Mouse (Mus musculus) hematopoietic stem cell, adult 5-6 weeks (primary cell): ENCODE results near the gene Arsb. TPM values are rescaled to one million over a fixed set of nuclear protein-coding genes. Genes with fewer than 3 reads are reported as not detected.

Source experiments
- ATAC-seq, 2 experiments: fragments of 125-278 bp in 1 of 2; replicated peaks in 1 of 2; 2 replicates each; pipeline ENCODE4 v1.8.0; 2016 to 2017; ENCODE audit warnings: inconsistent platforms in 2 of 2, mild to moderate bottlenecking in 2 of 2, moderate number of reproducible peaks in 2 of 2, low read depth in 1 of 2, moderate TSS enrichment in 1 of 2; ENCODE audit not compliant: low FRiP score in 2 of 2, poor library complexity in 2 of 2, severe bottlenecking in 2 of 2, insufficient read depth in 1 of 2, low TSS enrichment in 1 of 2
- total RNA-seq: library from RNA; stranded (forward); fragments of 172-1452, 232-1000 nt; gene quantifications from 2 replicates; pipeline ENCODE4 v1.2.3, GENCODE M21; 2017

The Arsb gene
- total RNA-seq: 13.8 and 16.3 TPM in 2 replicates

GRCm38 (mm10) chr13:93771588-93772278 is at the start of gene Arsb:
Gene Arsb (plus strand): TSS chr13:93771630.
- peak; percentile 84 to 85 for ATAC-seq

DNA sequence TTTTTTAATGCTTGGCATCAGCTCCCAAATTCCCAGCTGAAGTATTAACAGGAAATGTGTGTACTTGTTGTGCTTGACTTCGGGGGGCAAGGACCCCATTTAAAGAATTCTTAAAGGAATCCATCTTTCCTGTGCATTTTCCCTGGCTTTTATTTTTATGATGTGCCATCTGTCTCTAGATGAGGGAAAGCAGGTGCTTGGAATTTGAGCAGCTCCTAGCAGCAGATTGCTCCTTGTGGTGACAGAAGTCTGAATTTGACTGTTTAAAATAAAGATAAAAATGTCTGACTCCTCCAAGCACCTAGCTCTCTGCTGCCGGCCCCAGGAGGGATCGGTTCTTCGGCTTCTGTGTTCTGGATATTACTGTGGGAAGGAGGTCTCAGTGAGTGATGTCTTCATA is 49.5 kb upstream of the Arsb start:
- ATAC-seq: no peak

- ATAC-seq: no peak
Measured at GRCm38 (mm10) chr13:93723455-93723854, 48.0 kb upstream of the Arsb start.

GRCm38 (mm10) chr13:93724206-93724605 is 47.2 kb upstream of the Arsb start:
- no peak; a peak in 1 of 4 replicates for ATAC-seq

DNA sequence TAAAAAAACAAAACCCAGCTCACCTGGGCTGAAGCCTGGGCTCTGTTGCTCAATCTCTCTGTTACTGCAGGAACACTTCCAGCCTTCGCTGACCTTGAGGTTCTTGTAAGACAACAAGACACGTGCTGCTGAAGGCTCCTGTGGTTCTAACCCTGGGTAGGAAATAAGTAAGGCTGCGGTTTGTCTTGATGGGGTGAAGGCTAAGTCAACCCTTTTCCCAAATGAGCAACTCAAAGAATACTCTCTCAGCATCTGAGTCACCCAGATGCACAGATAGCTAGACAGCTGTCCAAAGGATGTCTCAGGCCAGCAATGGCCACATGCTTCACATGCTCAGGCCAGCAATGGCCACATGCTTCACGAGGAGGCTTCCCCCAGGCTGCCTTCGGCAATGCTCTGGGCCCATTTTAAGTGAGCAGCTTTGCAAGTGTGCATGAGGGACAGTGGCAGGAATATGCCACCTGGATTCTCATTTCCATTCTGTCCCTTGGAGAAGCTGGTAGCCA is 36.2 kb upstream of the Arsb start:
- ATAC-seq: no peak

GRCm38 (mm10) chr13:93744118-93744517 is 27.3 kb upstream of the Arsb start:
- ATAC-seq: no peak

- ATAC-seq: no peak
Measured at GRCm38 (mm10) chr13:93752597-93753400, 18.6 kb upstream of the Arsb start.

DNA sequence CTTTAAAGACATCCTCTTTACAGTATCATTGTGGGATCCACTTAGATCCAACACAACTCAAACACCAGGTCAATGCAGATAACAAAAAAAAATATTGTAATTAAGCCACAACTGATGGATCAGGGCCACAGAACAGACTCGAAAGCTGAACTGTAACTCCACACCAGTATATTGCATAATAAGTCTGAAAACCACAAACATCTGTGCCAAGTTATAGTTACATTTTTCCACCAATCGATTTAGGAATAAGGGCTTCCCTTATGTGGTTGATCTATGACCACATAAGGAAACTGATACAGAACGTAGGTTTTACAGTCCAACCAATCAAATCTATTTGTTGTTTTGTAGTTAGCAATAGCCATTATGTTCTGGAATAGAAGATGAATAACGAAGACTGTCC is 16.3 kb upstream of the Arsb start:
- peak; percentile 62 to 74; a peak in 3 of 4 replicates for ATAC-seq

- ATAC-seq: no peak
Measured at GRCm38 (mm10) chr13:93756674-93757073, 14.8 kb upstream of the Arsb start.

DNA sequence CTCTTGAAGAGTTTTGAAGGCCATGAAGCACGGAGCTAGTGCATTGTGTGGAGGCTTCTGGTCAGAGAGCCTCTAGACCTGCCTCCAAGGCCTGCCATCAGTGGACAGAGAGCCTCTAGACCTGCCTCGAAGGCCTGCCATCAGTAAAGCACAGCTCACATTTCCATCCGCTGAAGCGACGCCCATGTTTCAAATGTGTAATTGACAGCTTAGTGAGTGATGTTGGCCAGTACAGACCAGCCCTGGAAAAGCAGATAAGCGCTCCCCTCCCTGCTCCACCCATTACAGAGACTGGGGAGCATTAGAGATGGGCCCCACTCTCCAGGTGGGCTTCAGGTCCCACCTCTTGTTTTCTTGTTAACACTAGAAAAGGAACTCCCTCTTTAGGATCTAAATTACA is 13.9 kb upstream of the Arsb start:
- 0 out of 4 replicates have a peak, but pooled peaks of 1 of the 2 experiments have one; percentile 0 for ATAC-seq

DNA sequence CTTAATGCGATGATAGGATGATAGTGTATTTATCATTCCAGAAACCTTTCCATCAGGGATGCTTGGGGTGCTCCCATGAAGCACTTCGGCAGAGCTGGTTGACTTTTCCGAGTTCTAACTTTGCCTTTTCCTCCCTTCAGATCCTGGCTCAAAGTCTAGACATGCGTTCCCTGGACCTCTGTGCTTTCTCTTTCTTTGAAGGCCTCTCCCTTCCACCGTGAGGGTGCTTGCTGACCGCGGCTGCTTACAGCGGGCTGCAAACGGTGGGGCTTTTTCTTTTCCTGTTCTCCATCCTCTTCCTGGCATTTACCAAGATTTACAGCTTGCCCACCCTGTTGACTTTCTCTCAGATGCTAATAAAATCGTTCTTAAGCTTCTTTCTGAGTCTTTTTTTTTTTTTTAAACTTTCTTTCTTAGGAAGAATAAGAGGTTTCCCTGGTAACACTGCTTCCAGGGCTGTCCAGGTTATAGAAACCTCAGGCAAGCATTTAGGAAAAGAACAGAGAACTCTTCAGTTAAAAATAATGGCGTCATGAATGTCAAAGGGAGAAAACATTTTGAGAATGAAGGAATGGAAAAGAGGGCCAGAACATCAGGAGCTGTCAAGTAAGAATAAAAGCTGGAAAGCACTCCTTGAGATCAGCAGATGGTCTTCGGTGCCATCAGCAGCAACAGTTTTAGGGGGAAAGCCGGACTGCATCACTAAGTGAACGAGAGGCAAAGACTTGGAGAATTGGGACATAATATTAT is 13.1 kb upstream of the Arsb start:
- ATAC-seq: peak in 1 of 2 experiments; percentile 12; a peak in 1 of 4 replicates

DNA sequence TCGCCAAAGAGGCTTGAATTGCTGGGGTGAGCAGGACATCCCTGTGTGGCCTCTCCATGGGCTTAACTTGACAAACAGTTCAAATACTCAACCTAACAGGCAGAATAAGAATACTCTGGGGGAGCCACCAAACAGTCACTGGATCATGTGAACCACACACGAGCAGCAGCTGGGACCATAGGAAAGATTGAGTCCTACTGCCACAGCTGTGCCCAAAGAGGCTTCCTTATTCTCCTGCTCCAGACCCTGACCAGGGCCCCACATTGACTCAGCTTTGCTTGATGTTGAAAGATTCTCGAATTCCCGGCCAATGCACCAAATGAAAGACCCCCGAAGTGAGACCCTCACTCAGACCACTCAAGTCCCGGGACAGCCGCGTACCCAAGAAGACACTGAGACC is 9.6 kb upstream of the Arsb start:
- no peak for ATAC-seq

DNA sequence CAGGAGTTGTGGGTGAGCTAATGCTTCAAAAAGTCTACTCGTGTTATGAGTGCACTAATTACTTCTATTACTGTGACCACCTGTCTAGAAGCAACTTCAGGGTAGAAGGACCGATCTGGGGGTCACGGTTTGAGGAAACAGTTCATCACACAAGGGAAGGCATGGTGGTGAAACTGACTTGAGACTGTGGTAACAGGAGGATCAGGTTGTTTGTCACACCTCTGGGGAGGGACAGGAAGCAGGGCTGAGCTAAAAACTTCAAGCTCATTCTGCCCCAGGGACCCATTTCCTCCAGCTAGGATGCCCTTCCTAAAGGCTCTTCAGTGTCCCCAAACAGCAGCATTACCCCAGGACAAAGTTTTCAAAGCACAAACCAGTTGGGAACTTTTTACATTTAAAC is 8.6 kb upstream of the Arsb start:
- peak in 1 of 2 experiments; percentile 45; a peak in 2 of 4 replicates for ATAC-seq

- ATAC-seq: peak in 1 of 2 experiments; percentile 21; a peak in 1 of 4 replicates
Measured at GRCm38 (mm10) chr13:93764321-93764973, 7.0 kb upstream of the Arsb start.

DNA sequence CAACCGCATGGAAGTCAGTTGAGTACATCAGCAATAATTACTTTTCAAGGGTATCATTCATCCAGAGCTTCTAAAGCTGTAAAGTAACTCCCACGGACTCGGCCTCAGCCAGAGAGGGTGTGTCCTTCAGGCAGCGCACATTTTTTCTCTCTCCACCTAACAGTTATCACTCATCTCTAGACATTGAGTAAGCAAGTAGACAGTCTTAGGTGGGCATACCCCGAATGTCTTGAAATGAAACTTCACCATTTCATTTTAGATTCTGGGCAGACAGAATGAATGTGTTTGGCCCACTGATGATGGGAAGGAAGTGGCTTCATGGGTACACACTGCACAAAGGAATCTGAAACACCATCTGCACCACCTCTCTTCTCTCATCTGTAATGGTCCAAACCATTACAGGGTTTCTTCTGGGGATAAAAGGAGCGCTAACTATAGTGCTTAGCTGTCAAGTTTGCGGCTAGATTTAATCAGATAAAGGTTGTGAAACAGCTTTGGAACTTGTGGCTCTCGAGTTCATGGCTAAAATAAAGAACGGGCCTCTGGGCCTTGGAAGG is 321 bp upstream of the Arsb start:
- ATAC-seq: peak; percentile 56 to 72

DNA sequence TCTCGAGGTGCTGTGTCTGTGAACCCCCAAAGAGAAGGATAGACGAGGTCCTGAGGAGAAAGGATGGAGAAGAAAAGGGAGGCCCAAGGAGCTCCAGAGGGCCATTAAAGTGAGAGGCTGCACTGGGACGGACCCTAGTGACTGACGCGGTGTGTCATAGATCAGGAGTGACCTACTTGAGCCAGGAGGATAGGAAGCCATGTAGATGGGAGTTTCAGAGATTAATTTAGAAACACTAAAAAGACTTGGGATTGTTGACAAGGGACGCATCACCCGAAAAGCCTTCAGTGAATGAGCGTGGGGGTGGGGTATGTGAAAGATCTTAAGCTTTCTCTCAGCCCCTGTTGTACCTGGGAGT is 828 bp downstream of the Arsb start:
- peak; percentile 2 to 23; a peak in 2 of 4 replicates for ATAC-seq

GRCm38 (mm10) chr13:93772861-93773260 is 1.4 kb downstream of the Arsb start:
- ATAC-seq: no peak
